Mouse (Mus musculus) neural tube, postnatal 0 days (tissue): Measurements from ENCODE around the gene Nipsnap2. TPM values are rescaled to one million over a fixed set of nuclear protein-coding genes. Genes with fewer than 3 reads are reported as not detected.

Source experiments
- polyA plus RNA-seq: library from polyadenylated mRNA; unstranded; fragments of >200 nt; fragmentation: Nextera tagmentation; extraction: Ambion mirVana; gene quantifications from 2 replicates; pipeline ENCODE4 v1.2.1, GENCODE M21; 2015

Nipsnap2 gene
- 114 and 122 TPM in 2 replicates for polyA plus RNA-seq

DNA sequence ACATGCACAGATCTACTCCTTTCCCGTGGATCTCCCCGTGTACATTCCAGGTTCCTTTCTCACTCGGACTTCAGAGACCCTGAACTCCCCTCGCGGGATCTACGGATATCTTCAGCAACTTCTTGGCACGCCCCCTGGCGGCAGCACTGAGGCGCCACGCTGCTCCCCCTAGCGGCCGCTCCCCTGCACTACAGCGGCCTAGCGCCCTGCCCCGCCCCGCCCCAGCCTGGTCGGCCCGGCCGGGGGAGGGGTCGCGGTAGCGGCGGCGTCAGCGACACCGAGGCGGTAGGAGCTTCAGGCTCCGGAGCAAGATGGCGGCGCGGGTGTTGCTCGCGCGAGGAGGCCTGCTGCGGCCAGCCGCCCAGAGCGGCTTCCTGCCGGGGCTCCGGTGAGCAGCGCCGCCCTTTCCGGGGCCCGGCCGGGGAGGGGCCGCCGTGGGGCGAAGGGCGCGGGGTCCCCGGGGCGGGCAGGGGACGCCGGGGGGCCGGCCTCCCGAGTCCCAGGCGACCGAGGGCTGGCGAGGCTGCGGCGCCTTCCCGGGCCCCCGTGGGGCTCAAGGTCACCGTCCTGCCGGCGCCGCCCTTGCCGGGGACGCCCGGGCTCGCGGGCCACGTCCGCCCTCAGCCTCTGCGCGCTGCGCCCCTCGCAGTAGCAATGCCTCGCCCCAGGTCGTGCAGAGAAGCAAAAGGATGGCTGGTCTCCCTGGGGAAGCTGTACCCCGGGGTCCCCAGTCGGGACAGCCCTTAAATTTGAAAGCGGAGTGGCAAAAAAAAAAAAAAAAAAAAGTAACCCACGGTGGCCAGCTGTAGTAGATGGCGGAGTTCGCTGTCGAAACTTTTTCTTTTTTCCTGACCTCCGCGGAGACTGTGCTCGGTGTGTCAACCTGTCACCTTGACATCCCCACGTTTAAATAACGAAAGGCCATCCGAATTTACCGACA is at the start of gene Nipsnap2:
TSS of gene Nipsnap2 (plus strand) at position 230 of the 940 bp plus-strand sequence.

DNA sequence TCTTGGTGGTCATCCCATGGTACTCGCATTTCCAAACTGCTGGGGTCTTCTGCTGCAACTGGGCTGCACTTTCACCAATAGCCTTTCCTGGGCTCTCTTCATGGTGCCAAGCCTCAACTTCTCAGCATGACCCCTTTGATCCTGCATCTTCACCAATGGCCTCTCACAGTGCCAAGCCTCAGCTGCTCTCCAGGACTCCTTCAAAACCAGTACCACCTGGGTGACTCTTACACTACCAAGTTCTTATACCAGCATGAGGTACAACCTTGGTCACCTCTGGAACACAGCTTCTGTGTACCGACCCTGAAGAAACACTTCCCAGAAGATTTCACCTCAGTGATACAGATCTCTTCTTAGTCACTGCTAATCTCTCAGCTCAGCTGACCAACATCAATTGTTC is 16.5 kb upstream of the Nipsnap2 start, which contains the start of gene Sept14:
TSS of gene Sept14 (minus strand) at position 101 of the 400 bp plus-strand sequence.

DNA sequence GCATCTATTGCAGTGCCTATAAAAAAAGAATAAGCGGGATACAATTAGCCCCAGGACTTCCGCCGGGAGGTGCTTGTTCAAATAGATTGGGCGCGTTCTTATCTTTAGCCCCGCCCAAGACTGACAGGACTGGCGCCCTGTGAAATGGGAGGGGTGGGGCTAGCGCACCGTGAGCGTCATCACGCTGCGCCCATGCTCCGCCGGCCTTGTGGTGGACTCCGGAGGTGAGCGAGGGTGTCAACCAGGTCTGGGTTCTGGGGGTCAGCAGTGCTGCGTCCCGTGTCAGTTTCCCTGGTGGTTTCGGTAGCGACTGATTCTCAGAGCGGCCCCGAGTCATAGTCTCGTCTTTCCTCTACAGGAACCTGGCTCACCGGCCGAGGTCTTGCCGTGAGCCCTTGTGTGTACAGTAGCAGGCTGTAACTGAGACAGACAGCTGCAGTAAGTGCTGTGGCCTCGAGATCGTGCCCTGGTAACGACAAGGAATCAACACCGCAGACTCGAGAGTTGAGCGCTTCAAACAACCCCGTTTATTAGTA is 9.5 kb upstream of the Nipsnap2 start, which contains the start of gene Mrps17:
TSS of gene Mrps17 (plus strand) at position 172 of the 536 bp plus-strand sequence.

DNA sequence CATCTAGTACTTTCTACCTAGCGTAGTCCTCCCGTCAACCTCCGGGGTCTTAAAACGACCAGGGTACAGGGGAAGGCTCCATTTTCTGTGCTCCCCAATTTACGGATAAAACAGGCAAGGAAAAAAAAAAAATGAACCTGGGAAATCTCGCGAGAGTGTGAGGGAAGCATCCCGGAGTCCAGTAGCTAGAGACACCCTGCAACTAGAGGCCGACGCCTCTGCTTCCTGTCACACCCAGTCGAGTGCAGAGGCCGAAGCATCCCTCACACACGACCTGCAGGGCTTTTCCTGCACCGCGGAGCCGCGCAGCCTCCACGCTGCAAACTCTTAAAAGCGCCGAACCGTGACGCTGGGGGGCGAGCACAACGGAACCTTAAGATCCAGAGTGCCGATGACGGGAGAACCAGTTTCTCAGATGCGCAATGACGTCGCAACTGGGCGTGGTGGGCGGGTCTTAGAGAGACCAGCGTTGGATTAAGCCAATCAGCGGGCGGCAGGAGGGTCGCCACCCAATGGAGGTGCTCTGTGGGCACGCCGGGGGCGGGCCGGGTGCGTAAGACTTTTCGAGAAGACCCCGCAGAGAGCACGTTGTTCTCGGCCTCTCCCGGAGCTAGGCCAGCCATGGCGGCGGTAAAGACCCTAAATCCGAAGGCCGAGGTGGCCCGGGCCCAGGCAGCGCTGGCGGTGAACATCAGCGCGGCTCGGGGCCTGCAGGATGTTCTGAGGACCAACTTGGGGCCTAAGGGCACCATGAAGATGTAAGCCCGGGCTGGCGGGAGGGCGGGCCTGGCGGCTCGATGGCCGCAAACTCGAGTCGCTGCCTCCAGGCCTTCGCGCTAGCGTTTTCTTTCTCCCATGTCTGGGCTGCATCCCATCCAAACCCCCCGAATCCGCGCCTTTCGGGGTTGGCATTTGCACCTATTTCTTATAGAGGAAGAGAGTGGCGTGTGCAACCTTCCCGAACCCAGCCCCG is 62.2 kb downstream of the Nipsnap2 start, which contains the start of gene Psph:
TSS of gene Psph (minus strand) at position 632 of the 973 bp plus-strand sequence.

Other genes with a start within 250 kb of the Nipsnap2 start
- 46.9 and 54.6 TPM in 2 replicates for gene Sfswap, start 223.8 kb upstream of the Nipsnap2 start, polyA plus RNA-seq
- gene Mmp17, start 140.9 kb upstream of the Nipsnap2 start, polyA plus RNA-seq = 13.1 and 14.7 TPM in 2 replicates
- 4.5 and 4.6 TPM in 2 replicates for gene Zfp11, start 55.0 kb upstream of the Nipsnap2 start, polyA plus RNA-seq
- not detected in 2 replicates for gene Sept14, start 16.6 kb upstream of the Nipsnap2 start, polyA plus RNA-seq
- gene Mrps17, start 9.6 kb upstream of the Nipsnap2 start, polyA plus RNA-seq = 163 and 181 TPM in 2 replicates
- 50.8 and 50.9 TPM in 2 replicates for gene Psph, start 62.4 kb downstream of the Nipsnap2 start, polyA plus RNA-seq
- 25.5 and 28.1 TPM in 2 replicates for gene Sumf2, start 121.9 kb downstream of the Nipsnap2 start, polyA plus RNA-seq
- 857 and 863 TPM in 2 replicates for gene Chchd2, start 162.4 kb downstream of the Nipsnap2 start, polyA plus RNA-seq
- 7.1 and 8.0 TPM in 2 replicates for gene Zbed5, start 170.7 kb downstream of the Nipsnap2 start, polyA plus RNA-seq
- gene Phkg1, start 173.5 kb downstream of the Nipsnap2 start, polyA plus RNA-seq = 5.8 and 6.3 TPM in 2 replicates
- 4.2 and 5.0 TPM in 2 replicates for gene Nupr1l, start 183.5 kb downstream of the Nipsnap2 start, polyA plus RNA-seq
- 20.0 and 23.8 TPM in 2 replicates for gene Vkorc1l1, start 216.9 kb downstream of the Nipsnap2 start, polyA plus RNA-seq